Mouse (Mus musculus): ENCODE data around the gene Olfr1436.
"Not testable (repeated sequence)": the region's sequence is repeated elsewhere in the genome, so short reads cannot be mapped to it uniquely, and the experiment has no call there.

Olfr1436 gene

GRCm38 (mm10) chr19:12299030-12299429 is at the start of gene Olfr1436:
TSS of gene Olfr1436 (minus strand) at chr19:12299130.
- DNase-seq: not testable (repeated sequence)

DNA sequence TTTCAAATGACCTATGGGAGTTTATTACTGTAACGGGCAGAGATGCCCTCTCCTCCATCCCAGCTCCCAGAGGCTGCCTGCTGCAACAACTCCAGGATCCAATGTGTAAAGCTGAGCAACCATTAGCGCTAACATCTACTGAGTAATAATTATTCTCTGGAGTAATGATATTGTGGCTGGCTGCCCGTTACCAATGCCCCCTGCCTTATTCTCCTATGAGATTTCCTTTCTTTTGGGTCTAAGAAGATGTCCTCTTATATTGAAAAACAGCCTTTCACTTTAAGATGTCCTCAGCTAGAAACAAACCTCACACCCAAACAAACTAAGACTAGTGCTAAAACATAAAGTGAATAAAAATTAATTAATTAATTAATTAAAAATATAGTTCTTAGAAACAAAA is 36.9 kb upstream of the Olfr1436 start, which contains the start of gene Olfr1438-ps1:
Olfr1438-ps1 (minus strand) TSS at position 101 of the 400 bp plus-strand sequence.
- DNase-seq: no peak

- no peak for DNase-seq
Measured at GRCm38 (mm10) chr19:12325001-12325400, 26.1 kb upstream of the Olfr1436 start, which contains the start of gene Olfr1437. TSS of gene Olfr1437 (minus strand) at chr19:12325101.

GRCm38 (mm10) chr19:12292979-12293378 is 6.0 kb downstream of the Olfr1436 start:
- no peak for DNase-seq

GRCm38 (mm10) chr19:12279554-12279953 is 19.4 kb downstream of the Olfr1436 start, which contains the start of gene Olfr1434:
TSS of gene Olfr1434 (plus strand) at chr19:12279854.
- DNase-seq: no peak

DNA sequence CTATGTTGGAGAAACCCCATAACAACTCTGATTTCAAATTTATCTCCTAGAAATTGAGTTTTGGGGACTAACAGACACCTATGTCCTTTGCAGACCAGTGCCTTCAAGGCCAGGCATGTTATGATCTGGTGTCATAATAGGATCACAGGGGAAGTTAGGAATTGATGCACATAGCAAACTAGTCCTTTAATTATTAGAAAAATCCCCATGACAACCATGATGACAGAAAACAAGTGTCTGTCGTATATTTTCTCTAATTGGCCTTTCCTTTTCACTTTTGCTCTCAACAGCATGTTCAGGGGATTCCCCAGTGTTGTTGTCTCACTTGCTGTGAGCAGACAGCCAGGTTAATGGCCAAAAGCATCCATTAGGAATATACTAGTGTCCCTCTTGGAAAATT is 38.2 kb downstream of the Olfr1436 start, which contains the start of gene Olfr235:
Olfr235 (plus strand) TSS at position 301 of the 400 bp plus-strand sequence.
- DNase-seq: no peak
